Mouse (Mus musculus) lung, embryonic 16.5 days (tissue): ENCODE measurements around the gene Peli1. TPM values are rescaled to one million over a fixed set of nuclear protein-coding genes. Genes with fewer than 3 reads are reported as not detected.
A peak's percentile ranks its signal among the peaks of the same experiment; 100 is the strongest.

Experiments used
- ATAC-seq: fragments of 200-750 bp; cut with Nextera tagmentation; 2 replicates; pipeline ENCODE4 v1.8.0; 2017; ENCODE audit warnings: low read depth, mild to moderate bottlenecking, moderate library complexity
- H3K27ac ChIP-seq: fragments of 300-500 bp; sonication (generic); 2 replicates; pipeline ENCODE4 v1.5.1; 2014; ENCODE audit warnings: mild to moderate bottlenecking, control low read depth, low read length
- H3K27me3 ChIP-seq: fragments of 300-500 bp; sonication (generic); 2 replicates; pipeline ENCODE4 v1.6.1; 2014; ENCODE audit warnings: low read depth, low read length, mixed read lengths; ENCODE audit not compliant: control insufficient read depth, insufficient read depth
- H3K36me3 ChIP-seq: fragments of 300-500 bp; sonication (generic); 2 replicates; pipeline ENCODE4 v1.6.1; 2014; ENCODE audit warnings: low read length; ENCODE audit not compliant: control insufficient read depth, insufficient read depth
- H3K4me1 ChIP-seq: fragments of 300-500 bp; sonication (generic); replicated peaks from 2 replicates; pipeline ENCODE4 v1.6.1; 2014; ENCODE audit warnings: low read length, mixed read lengths; ENCODE audit not compliant: control insufficient read depth, insufficient read depth
- H3K4me2 ChIP-seq: fragments of 300-500 bp; sonication (generic); 2 replicates; pipeline ENCODE4 v1.6.1; 2014; ENCODE audit warnings: low read depth, low read length, control low read depth
- H3K4me3 ChIP-seq: fragments of 300-500 bp; sonication (generic); 2 replicates; pipeline ENCODE4 v1.5.1; 2014; ENCODE audit warnings: mild to moderate bottlenecking, low read length, control low read depth
- H3K9ac ChIP-seq: fragments of 300-500 bp; sonication (generic); 2 replicates; pipeline ENCODE4 v1.6.1; 2014; ENCODE audit warnings: low read length, control low read depth
- H3K9me3 ChIP-seq: fragments of 300-500 bp; sonication (generic); 2 replicates; pipeline ENCODE4 v1.6.1; 2016; ENCODE audit warnings: low read length; ENCODE audit not compliant: control insufficient read depth
- WGBS: fragments of 180-500 bp; shearing (Covaris S2); extraction: QIAGEN DNeasy Blood & Tissue Kit; methylation state at CpG from one replicate; pipeline ENCODE4 v1.1.7; 2014; 5-methylcytosine and 5-hydroxymethylcytosine counted together
- polyA plus RNA-seq: library from polyadenylated mRNA; unstranded; fragments of >200 nt; fragmentation: Nextera tagmentation; extraction: Ambion mirVana; gene quantifications from 2 replicates; pipeline ENCODE4 v1.2.1, GENCODE M21; 2015

Gene Peli1
- polyA plus RNA-seq, 1 experiment from 2014 or later, result 49.4 TPM

DNA sequence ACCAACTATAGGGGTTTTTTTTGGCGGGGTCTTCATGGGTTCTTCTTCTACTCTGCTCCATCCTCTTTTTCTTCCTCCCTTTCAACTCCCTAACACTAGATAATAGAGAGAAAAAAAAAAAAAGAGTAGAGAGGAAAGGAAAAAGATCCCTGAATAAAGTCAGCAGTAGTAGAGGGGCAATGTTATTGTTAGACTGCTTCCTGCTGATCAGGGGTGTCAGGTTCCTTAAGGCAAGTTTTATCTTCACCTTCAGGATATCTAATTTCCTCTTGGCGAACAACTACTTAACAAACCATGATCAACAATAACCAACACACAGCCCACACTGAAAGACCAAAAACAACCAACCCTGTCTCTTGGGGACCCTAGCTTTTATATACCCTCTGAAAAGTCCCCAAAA, 31.3 kb downstream of the Peli1 start:
- WGBS, result 73% methylated on average over 2 of the region's 2 CpGs
- Histone ChIP-seq H3K4me1 (peaks cover 3% of the 10 kb centered on the region; the same call in 1 of the 2 replicates), H3K27me3 (no peaks in the 10 kb centered on the region), H3K4me3 (no peak overlapping the region), H3K9me3 (no peaks in the 10 kb centered on the region), H3K36me3 (no peaks in the 10 kb centered on the region), H3K4me2 (no peak overlapping the region), H3K27ac (no peak overlapping the region), H3K9ac (no peak overlapping the region)
- ATAC-seq, result no peak

DNA sequence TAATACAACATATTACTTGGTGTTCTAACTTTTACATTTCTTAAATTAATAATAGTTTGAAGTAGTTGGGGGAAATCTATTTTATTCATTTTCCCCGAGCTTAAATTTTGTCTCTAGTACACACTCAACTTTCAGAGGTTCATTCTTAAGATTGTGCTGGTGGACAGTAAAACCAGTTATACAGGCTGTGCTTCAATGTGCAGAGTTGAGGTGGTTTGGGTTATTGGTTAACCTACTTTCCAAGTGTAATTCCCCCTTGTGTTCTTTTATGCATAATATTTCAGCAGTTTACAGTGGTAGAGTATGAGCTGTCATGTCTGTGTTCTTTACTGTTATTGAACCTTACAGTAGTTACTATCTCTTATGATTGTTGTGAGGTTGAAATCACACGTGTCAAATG, 40.6 kb downstream of the Peli1 start:
- H3K4me3 ChIP-seq, result no peak overlapping the region

DNA sequence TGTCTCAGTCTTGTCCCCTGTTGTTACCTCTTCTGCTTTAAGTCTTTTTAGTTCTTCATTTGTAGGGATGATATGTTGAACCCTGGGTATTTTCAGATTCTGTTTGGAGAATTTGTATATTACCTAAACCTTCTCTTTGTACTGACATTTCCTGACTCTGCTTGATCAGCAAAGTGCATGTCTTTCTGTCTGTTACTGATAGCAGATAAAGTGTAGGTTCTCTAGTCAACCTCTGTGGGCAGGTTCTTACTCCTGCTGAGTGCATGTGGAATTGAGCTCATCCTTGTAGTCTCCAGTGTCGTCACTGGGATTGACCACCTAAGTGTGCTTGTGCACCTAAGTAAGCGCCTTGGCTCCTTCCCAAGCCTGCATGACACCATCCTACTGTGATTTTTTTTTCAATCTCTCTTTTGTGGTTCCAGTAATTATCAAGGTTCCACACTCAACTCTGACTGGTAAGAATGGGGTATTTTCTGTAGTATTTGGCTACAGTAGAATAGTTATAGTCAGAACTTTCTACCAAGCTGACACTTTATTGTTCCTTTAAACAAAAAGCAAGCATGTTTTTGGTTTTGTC, 43.9 kb downstream of the Peli1 start:
- no peak for ATAC-seq
- no peak overlapping the region for H3K9ac ChIP-seq
- no peak overlapping the region for H3K4me2 ChIP-seq
- 71% methylated on average over 2 of the region's 2 CpGs for WGBS
- no peak overlapping the region for H3K4me3 ChIP-seq
- H3K4me1 ChIP-seq, result peaks cover 6% of the 10 kb centered on the region
- no peaks in the 10 kb centered on the region for H3K9me3 ChIP-seq
- H3K36me3 ChIP-seq, result peaks cover 14% of the 10 kb centered on the region
- no peaks in the 10 kb centered on the region for H3K27me3 ChIP-seq
- no peak overlapping the region for H3K27ac ChIP-seq

More for the DNA sequence above, 40.6 kb downstream of the Peli1 start:
- peak; percentile 52; the same call in 1 of the 2 replicates for ATAC-seq
- Histone ChIP-seq H3K4me2 (peak overlapping the region; percentile 6; the same call in 1 of the 2 replicates), H3K27me3 (no peaks in the 10 kb centered on the region), H3K9ac (no peak overlapping the region), H3K36me3 (peaks cover 9% of the 10 kb centered on the region), H3K27ac (no peak overlapping the region), H3K4me1 (peaks cover 6% of the 10 kb centered on the region), H3K9me3 (peaks cover 5% of the 10 kb centered on the region)
- WGBS, result 60% methylated on average over 2 of the region's 2 CpGs

DNA sequence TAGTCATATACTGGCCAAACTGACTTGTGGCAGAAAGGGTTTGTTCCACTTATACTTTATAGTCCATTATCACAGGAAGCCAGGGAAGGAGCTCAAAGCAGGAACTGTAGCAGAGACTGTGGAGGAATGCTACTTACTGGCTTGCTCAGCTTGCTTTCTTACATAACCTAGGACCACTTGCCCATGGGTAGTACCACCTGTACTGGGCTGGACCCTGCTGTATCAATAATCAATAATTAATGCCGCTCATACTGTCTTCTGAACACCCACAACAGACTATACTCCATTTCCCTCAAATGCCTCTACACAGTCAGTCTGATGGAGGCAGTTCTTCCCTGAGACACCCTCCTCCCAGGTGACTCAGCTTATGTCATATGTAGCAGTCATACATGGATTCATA, 48.4 kb downstream of the Peli1 start:
- Histone ChIP-seq H3K4me2 (no peak overlapping the region), H3K9me3 (no peaks in the 10 kb centered on the region), H3K9ac (no peak overlapping the region), H3K27me3 (no peaks in the 10 kb centered on the region), H3K36me3 (peaks cover 19% of the 10 kb centered on the region), H3K4me1 (no peaks in the 10 kb centered on the region; the same call in 1 of the 2 replicates), H3K4me3 (no peak overlapping the region), H3K27ac (no peak overlapping the region)
- ATAC-seq, result no peak
- 93% methylated on average over 1 of the region's 1 CpGs for WGBS

DNA sequence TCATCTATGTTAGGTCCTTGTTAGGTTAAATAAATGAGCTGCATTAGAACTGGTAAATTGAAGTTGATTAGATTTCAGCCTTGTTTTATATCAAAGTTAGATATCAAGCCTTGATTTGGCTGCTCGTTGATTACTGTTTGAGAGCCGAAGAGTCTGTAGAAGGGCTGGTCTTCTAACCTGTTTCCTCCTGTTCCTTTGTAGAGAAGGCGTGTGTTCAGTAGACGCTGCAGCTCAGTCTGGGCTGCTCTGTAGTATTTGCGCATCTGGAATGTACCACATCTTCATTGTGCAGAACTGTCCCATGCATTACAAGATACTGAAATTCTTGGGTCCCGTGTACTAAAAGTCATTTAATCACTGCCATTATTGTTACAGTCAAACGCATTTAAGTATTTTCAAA, 50.2 kb downstream of the Peli1 start:
- 78% methylated on average over 7 of the region's 7 CpGs for WGBS
- Histone ChIP-seq H3K4me1 (no peaks in the 10 kb centered on the region), H3K9ac (no peak overlapping the region), H3K27ac (no peak overlapping the region), H3K4me2 (no peak overlapping the region), H3K9me3 (no peaks in the 10 kb centered on the region), H3K4me3 (no peak overlapping the region), H3K27me3 (no peaks in the 10 kb centered on the region), H3K36me3 (peaks cover 15% of the 10 kb centered on the region)
- ATAC-seq, result no peak

DNA sequence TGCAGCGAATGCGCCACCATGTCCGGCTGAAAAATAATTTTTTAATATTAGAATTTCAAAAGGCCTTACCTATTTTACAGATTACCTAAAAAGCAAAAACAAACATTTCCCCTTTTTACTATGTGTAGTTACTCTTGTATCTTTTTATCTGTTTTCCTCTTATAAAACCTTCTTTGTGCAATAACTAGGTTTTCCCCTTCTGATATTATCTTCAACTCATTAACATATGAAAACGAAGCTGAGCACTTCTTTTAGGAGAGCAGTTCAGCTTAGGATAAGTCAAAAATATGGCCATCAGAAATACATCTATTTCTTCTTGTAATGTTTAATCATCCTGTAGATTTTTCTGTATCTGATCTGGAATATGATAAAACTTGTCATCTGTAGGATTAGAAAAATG, 50.7 kb downstream of the Peli1 start:
- H3K27me3 ChIP-seq, result no peaks in the 10 kb centered on the region
- no peaks in the 10 kb centered on the region for H3K9me3 ChIP-seq
- no peak overlapping the region for H3K4me2 ChIP-seq
- ATAC-seq, result no peak
- H3K4me3 ChIP-seq, result no peak overlapping the region
- H3K9ac ChIP-seq, result no peak overlapping the region
- H3K4me1 ChIP-seq, result no peaks in the 10 kb centered on the region
- WGBS, result 93% methylated on average over 4 of the region's 4 CpGs
- H3K27ac ChIP-seq, result no peak overlapping the region
- peaks cover 17% of the 10 kb centered on the region for H3K36me3 ChIP-seq

DNA sequence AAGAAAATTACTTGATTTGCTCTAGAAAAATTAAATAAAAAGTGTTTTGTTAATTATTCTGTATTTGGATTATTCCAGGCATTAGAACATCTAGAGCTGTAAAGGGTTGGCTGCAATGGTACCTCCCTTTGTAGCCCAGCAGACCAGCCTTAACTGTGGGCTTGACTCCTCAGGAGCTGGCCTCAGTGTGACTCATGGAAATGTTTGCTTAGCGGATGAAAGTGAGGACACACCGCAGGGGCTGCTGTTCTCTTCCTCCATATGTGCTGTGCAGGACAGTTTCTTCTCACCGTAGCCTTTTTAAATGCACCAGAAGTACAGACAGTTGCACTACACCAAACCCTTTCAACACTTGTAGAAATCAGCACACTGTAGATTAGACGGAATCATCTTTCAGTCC, 58.4 kb downstream of the Peli1 start:
- Histone ChIP-seq H3K4me3 (no peak overlapping the region), H3K4me2 (no peak overlapping the region), H3K27me3 (no peaks in the 10 kb centered on the region), H3K4me1 (no peaks in the 10 kb centered on the region), H3K9ac (no peak overlapping the region), H3K27ac (no peak overlapping the region), H3K36me3 (peaks cover 26% of the 10 kb centered on the region), H3K9me3 (no peaks in the 10 kb centered on the region)
- ATAC-seq, result no peak
- WGBS, result 69% methylated on average over 4 of the region's 4 CpGs

DNA sequence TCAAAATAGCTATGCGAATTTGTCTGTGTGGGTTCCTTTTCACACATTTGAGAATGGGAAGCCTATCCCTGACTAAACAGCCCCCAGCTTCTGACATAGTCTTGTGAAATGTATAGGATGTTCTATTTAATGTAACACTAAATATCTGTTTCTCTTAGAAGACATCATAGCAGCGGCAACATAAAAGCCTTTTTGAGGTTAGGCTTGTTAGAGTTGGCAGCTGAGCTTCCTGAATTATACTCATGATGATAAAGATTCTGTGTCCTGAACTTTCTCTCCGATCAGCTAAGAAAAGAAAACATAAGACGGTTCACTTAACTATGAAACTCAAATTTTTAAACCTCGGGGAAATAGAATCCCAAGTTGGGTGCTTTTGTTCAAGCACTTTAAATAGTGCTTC, 59.2 kb downstream of the Peli1 start:
- ATAC-seq, result no peak
- Histone ChIP-seq H3K4me3 (no peak overlapping the region), H3K36me3 (peaks cover 27% of the 10 kb centered on the region), H3K4me2 (no peak overlapping the region), H3K27me3 (no peaks in the 10 kb centered on the region), H3K9ac (no peak overlapping the region), H3K4me1 (no peaks in the 10 kb centered on the region), H3K27ac (no peak overlapping the region), H3K9me3 (no peaks in the 10 kb centered on the region)
- 80% methylated on average over 5 of the region's 5 CpGs for WGBS

DNA sequence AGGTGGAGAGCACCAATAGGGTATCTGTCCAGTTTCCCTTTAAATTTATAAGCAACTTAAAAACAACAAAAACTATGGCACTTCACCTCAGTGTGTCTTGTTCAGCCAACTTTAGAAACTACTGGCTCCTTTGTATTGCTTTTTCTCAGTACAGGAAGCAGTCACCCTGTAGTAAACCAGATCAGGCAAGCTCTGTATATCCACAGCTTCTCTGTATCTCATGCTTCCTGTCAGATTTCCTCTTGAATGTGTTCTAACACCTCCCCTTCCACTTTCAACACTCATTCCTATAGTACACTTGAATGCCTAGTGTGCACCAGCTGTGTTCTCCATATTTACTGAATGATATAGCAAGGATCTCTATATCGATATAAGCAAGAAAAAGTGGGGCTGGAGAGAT, 60.6 kb downstream of the Peli1 start:
- Histone ChIP-seq H3K4me3 (no peak overlapping the region), H3K27ac (no peak overlapping the region), H3K27me3 (no peaks in the 10 kb centered on the region), H3K4me2 (no peak overlapping the region), H3K9me3 (no peaks in the 10 kb centered on the region), H3K36me3 (peaks cover 23% of the 10 kb centered on the region), H3K4me1 (no peaks in the 10 kb centered on the region), H3K9ac (no peak overlapping the region)
- no peak for ATAC-seq
- 93% methylated on average over 1 of the region's 1 CpGs for WGBS

DNA sequence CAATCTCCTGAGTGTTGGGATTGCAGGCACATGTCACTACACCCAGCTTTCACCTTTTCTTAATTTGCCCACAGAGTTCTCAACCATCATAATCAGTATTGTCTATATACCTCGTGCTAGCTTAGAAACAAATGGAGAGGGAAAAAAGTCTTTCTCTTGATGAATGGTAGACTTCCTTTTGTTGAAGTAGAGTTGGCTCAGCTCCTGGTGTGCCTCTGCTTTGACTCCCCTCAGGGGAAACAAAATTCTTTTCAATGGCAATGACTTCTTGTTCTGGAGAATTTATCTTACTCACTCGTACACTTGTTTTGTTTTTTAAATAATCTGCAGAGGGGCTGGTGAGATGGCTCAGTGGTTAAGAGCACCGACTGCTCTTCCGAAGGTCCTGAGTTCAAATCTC, 62.0 kb downstream of the Peli1 start:
- Histone ChIP-seq H3K9ac (no peak overlapping the region), H3K4me3 (no peak overlapping the region), H3K9me3 (no peaks in the 10 kb centered on the region), H3K27me3 (no peaks in the 10 kb centered on the region), H3K4me2 (no peak overlapping the region), H3K36me3 (peaks cover 16% of the 10 kb centered on the region), H3K4me1 (no peaks in the 10 kb centered on the region), H3K27ac (no peak overlapping the region)
- peak; percentile 45; the same call in 1 of the 2 replicates for ATAC-seq
- 73% methylated on average over 4 of the region's 4 CpGs for WGBS
